Mouse (Mus musculus): ENCODE results near the gene Mat2a.
"Not testable (repeated sequence)": the region's sequence is repeated elsewhere in the genome, so short reads cannot be mapped to it uniquely, and the experiment has no call there.

The Mat2a gene

GRCm38 (mm10) chr6:72439355-72440185 is at the start of gene Mat2a:
Mat2a (minus strand) TSS chr6:72439558.
- peak; percentile 92 to 95 for DNase-seq (ENCODE audit: low spot score in 2 of 2)

GRCm38 (mm10) chr6:72488850-72489249 is 49.5 kb upstream of the Mat2a start:
- no peak for DNase-seq (ENCODE audit: low spot score in 2 of 2)

GRCm38 (mm10) chr6:72487282-72487681 is 47.9 kb upstream of the Mat2a start:
- DNase-seq (ENCODE audit: low spot score in 2 of 2) = no peak

- no peak for DNase-seq (ENCODE audit: low spot score in 2 of 2)
Observed at GRCm38 (mm10) chr6:72486307-72486706, 46.9 kb upstream of the Mat2a start.

GRCm38 (mm10) chr6:72484887-72485286 is 45.5 kb upstream of the Mat2a start:
- DNase-seq (ENCODE audit: low spot score in 2 of 2) = no peak

GRCm38 (mm10) chr6:72482156-72482555 is 42.8 kb upstream of the Mat2a start:
- DNase-seq (ENCODE audit: low spot score in 2 of 2) = no peak

- no peak for DNase-seq (ENCODE audit: low spot score in 2 of 2)
Observed at GRCm38 (mm10) chr6:72480422-72480702, 41.0 kb upstream of the Mat2a start.

GRCm38 (mm10) chr6:72479645-72480421 is 40.5 kb upstream of the Mat2a start:
- no peak for DNase-seq (ENCODE audit: low spot score in 2 of 2)

- not testable (repeated sequence) for DNase-seq (ENCODE audit: low spot score in 2 of 2)
Observed at GRCm38 (mm10) chr6:72478691-72479090, 39.3 kb upstream of the Mat2a start.

GRCm38 (mm10) chr6:72477621-72478020 is 38.3 kb upstream of the Mat2a start:
- no peak for DNase-seq (ENCODE audit: low spot score in 2 of 2)

- no peak for DNase-seq (ENCODE audit: low spot score in 2 of 2)
Observed at GRCm38 (mm10) chr6:72476836-72477235, 37.5 kb upstream of the Mat2a start.

GRCm38 (mm10) chr6:72475221-72475985 is 36.0 kb upstream of the Mat2a start:
- DNase-seq (ENCODE audit: low spot score in 2 of 2) = no peak

- DNase-seq (ENCODE audit: low spot score in 2 of 2) = no peak
Observed at GRCm38 (mm10) chr6:72473264-72474041, 34.1 kb upstream of the Mat2a start.

- no peak for DNase-seq (ENCODE audit: low spot score in 2 of 2)
Observed at GRCm38 (mm10) chr6:72466171-72466570, 26.8 kb upstream of the Mat2a start.

- no peak for DNase-seq (ENCODE audit: low spot score in 2 of 2)
Observed at GRCm38 (mm10) chr6:72465361-72466157, 26.2 kb upstream of the Mat2a start.

GRCm38 (mm10) chr6:72462550-72463257 is 23.3 kb upstream of the Mat2a start:
- not testable (repeated sequence) for DNase-seq (ENCODE audit: low spot score in 2 of 2)

GRCm38 (mm10) chr6:72460036-72460801 is 20.9 kb upstream of the Mat2a start:
- DNase-seq (ENCODE audit: low spot score in 2 of 2) = no peak

- no peak for DNase-seq (ENCODE audit: low spot score in 2 of 2)
Observed at GRCm38 (mm10) chr6:72458921-72459320, 19.6 kb upstream of the Mat2a start.

- no peak for DNase-seq (ENCODE audit: low spot score in 2 of 2)
Observed at GRCm38 (mm10) chr6:72458418-72458817, 19.1 kb upstream of the Mat2a start.
